Mouse (Mus musculus) left cerebral cortex, adult 11 months (tissue): Measurements from ENCODE around the gene Paip2b.
A peak's percentile ranks its signal among the peaks of the same experiment; 100 is the strongest.
"Not testable (repeated sequence)": the region's sequence is repeated elsewhere in the genome, so short reads cannot be mapped to it uniquely, and the experiment has no call there.

Experiments used
- DNase-seq: peaks from one replicate; pipeline ENCODE4 v3.0.0; 2022; ENCODE audit warnings: low spot score

Paip2b gene

GRCm38 (mm10) chr6:83831606-83832123 lies at the start of gene Paip2b:
Paip2b (minus strand) TSS chr6:83831741.
- peak; percentile 100 for DNase-seq

GRCm38 (mm10) chr6:83879815-83880214 lies 48.3 kb upstream of the Paip2b start:
- DNase-seq = no peak

- DNase-seq = peak; percentile 65
These were observed 36.4 kb upstream of the Paip2b start for GRCm38 (mm10) chr6:83867598-83868585.

GRCm38 (mm10) chr6:83866954-83867597 lies 35.5 kb upstream of the Paip2b start, which contains the start of gene Zfp638:
Zfp638 (plus strand) TSS chr6:83867109.
- DNase-seq = peak; percentile 88

- DNase-seq = no peak
These were observed 34.9 kb upstream of the Paip2b start for GRCm38 (mm10) chr6:83866423-83866822.

GRCm38 (mm10) chr6:83863538-83863937 lies 32.0 kb upstream of the Paip2b start:
- no peak for DNase-seq

GRCm38 (mm10) chr6:83860033-83860432 lies 28.5 kb upstream of the Paip2b start:
- no peak for DNase-seq

- peak; percentile 47 for DNase-seq
These were observed 25.9 kb upstream of the Paip2b start for GRCm38 (mm10) chr6:83857476-83857875.

GRCm38 (mm10) chr6:83849446-83849845 lies 17.9 kb upstream of the Paip2b start:
- no peak for DNase-seq

- DNase-seq = no peak
These were observed 14.6 kb upstream of the Paip2b start for GRCm38 (mm10) chr6:83846141-83846540.

- DNase-seq = no peak
These were observed 13.4 kb upstream of the Paip2b start for GRCm38 (mm10) chr6:83844913-83845312.

GRCm38 (mm10) chr6:83840086-83840485 lies 8.5 kb upstream of the Paip2b start:
- no peak for DNase-seq

GRCm38 (mm10) chr6:83838046-83838445 lies 6.5 kb upstream of the Paip2b start:
- DNase-seq = no peak

- no peak for DNase-seq
These were observed 5.3 kb upstream of the Paip2b start for GRCm38 (mm10) chr6:83836826-83837225.

- not testable (repeated sequence) for DNase-seq
These were observed 852 bp upstream of the Paip2b start for GRCm38 (mm10) chr6:83832393-83832792.

GRCm38 (mm10) chr6:83830941-83831605 lies 468 bp downstream of the Paip2b start:
- peak; percentile 27 for DNase-seq

- DNase-seq = no peak
These were observed 9.7 kb downstream of the Paip2b start for GRCm38 (mm10) chr6:83821856-83822255.

GRCm38 (mm10) chr6:83820727-83821515 lies 10.6 kb downstream of the Paip2b start:
- no peak for DNase-seq

- DNase-seq = no peak
These were observed 12.5 kb downstream of the Paip2b start for GRCm38 (mm10) chr6:83818996-83819395.

GRCm38 (mm10) chr6:83815801-83816200 lies 15.7 kb downstream of the Paip2b start:
- DNase-seq = no peak

- no peak for DNase-seq
These were observed 28.7 kb downstream of the Paip2b start for GRCm38 (mm10) chr6:83802846-83803245.
